Mouse (Mus musculus) megakaryocyte, embryonic 14.5 days (primary cell): ENCODE measurements at regions not wholly inside any gene's neighbourhood (a gene's known extent, or its start where the extent isn't known, plus 50 kb on each side); places are given as distances from the start of the nearest gene placed in this dataset.

Experiments
- FLI1 ChIP-seq: IDR thresholded peaks from 2 replicates; pipeline ENCODE4 v1.6.1; 2012; ENCODE audit warnings: low read length, inconsistent platforms, mixed read lengths
- GATA1 ChIP-seq: IDR thresholded peaks from 3 replicates; pipeline ENCODE4 v1.6.1; 2012; ENCODE audit warnings: mixed read lengths, low read length, inconsistent platforms, borderline replicate concordance

DNA sequence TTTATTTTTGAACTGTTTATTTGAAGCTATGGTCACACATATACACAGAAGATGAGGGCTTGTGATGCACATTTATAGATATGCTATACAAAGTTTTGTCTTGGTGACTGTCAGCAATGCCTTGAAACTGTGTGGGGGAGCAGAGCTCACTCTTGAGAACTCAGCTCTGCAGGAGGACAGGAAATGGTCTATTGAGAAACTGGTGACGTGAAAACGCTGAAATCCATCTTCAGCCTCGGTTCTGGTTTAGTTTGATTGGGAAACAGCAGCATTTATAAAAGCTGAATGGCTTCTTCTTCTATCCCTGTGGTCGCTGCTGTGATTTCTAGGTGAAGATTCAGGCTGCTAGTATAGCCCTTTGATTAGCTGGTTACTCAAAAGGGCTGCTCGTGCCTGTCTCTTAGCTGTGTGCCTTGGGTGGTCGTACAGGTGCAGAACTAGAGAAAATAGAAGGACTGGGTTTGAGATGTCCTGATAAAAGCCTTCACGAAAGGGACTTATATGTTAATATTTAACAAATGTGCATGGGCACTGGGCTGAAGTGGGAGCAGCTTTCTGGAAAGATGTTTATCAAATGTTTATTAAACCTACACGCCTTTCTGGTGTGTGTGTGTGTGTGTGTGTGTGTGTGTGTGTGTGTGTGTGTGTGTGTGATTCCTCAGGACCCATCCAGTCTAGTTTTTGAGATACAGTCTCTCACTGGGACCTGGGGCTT is 124.9 kb upstream of the Map3k1 start:
- no peak for TF ChIP-seq GATA1
- no peak for TF ChIP-seq FLI1
